Mouse (Mus musculus) retina, postnatal 7 days (tissue): ENCODE data around the gene Cbx6.

Source experiments
- DNase-seq: peaks from one replicate; pipeline ENCODE4 v3.0.0-alpha.2; 2012; ENCODE audit warnings: low read depth, low spot score

Gene Cbx6

GRCm38 (mm10) chr15:79803533-79804351 is 30.7 kb downstream of the Cbx6 start:
- DNase-seq = peak; percentile 25

DNA sequence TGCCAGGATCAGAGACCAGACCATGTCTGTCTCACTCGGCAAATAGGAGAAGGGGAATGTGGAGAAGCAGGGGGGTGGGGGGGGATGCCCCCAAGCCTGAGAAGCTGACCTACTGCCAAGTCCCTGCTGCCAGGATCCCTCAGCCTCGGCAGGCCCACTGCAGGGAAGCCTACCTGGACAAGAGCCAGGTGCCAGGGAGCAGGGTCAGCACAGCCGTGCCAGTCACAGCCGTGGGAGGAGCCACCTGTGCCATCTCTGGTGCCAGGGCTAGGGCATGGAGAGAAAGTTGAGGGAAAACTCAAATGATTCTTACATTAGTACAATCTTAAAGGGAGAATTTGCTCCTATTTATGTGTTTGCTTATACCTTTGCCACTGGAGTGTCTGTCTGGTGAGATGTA is 32.2 kb downstream of the Cbx6 start:
- DNase-seq = no peak

DNA sequence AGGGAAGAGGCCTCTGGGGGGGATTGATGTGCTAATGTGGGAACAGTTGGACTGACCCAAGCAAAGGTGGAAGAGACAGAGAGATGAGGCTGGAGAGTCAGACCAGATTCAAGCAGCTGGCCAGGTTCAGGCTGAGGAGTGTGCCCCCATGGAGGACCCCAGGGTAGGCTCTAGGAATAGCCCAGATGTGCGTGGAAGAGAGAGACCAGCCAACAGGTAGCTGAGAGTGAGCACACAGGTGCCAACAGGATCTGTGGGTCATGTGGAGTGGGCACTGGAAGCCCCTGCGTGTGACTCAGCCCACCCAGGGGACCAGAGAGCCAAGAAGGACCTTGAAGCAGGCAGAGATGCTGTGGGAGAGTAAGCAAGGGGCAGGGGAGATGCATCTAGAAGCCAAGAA is 32.8 kb downstream of the Cbx6 start:
- DNase-seq = no peak

- DNase-seq = no peak
Observed at GRCm38 (mm10) chr15:79800701-79801100, 33.8 kb downstream of the Cbx6 start.

GRCm38 (mm10) chr15:79798591-79798990 is 35.9 kb downstream of the Cbx6 start:
- DNase-seq = no peak

GRCm38 (mm10) chr15:79797680-79798079 is 36.8 kb downstream of the Cbx6 start:
- DNase-seq = no peak

DNA sequence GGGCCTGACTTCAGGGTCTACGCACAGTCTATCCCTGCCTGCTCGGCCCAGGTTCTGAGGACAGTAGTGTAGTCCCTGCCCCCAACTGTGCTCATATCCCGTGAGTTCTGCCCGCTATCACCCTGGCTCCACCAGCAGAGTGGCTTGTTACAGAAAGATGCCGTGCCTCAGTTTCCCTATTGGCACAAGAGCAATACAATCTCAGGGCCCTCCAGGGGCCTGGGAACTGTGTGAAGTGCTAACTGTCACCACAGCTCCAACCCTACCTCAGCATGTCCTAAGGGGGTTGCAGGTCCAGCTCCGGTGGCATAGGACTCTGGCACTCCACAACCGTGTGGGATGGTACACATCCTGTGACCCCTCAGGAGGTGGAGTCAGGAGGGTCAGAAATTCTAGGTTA is 37.4 kb downstream of the Cbx6 start:
- DNase-seq = no peak

DNA sequence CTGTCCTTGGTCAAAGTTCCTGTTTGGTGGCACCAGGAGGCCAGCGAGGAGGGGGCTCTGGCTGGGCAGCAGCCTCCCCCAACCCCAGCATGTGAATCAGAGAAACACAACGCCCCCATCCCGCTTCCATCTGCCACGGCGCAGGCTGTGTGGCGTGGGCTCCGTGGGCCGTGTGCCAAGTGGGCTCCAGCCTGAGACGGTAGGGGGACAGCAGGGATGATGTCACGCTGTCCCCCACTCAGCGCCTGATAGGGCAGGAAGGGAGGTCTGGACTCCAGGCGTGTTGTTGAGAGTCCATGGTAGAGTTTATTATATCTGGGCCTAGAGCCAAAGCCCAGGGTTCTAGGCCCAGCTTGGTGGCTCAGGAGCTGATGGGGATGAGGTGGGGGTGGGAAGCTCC is 38.2 kb downstream of the Cbx6 start:
- DNase-seq = no peak

GRCm38 (mm10) chr15:79794173-79794572 is 40.3 kb downstream of the Cbx6 start:
- DNase-seq = no peak

GRCm38 (mm10) chr15:79793076-79793475 is 41.4 kb downstream of the Cbx6 start:
- DNase-seq = no peak

DNA sequence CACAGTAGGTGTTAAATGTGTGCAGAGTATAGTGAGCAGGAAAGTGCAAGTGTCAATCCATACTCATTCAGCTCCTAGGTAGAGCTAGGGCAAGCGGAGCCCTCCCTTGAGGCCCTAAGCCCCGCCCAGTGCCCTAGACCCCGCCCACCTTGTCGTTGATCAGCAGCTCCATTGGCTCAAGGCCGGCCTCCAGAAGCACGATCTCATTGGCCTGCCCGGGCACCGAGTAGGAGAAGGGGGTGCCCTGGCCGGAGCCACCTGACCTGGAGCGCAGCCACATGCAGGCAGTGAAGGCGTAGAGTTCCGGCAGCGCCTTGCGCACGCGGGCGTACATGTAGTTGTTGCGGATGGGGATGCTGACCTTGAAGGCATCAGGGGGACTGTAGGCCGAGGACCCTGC is 42.0 kb downstream of the Cbx6 start:
- peak; percentile 59 for DNase-seq

GRCm38 (mm10) chr15:79791502-79791901 is 43.0 kb downstream of the Cbx6 start:
- DNase-seq = no peak

- DNase-seq = no peak
Observed at GRCm38 (mm10) chr15:79790905-79791304, 43.6 kb downstream of the Cbx6 start.

- DNase-seq = no peak
Observed at GRCm38 (mm10) chr15:79790111-79790510, 44.4 kb downstream of the Cbx6 start.

GRCm38 (mm10) chr15:79787815-79788214 is 46.7 kb downstream of the Cbx6 start:
- DNase-seq = no peak

DNA sequence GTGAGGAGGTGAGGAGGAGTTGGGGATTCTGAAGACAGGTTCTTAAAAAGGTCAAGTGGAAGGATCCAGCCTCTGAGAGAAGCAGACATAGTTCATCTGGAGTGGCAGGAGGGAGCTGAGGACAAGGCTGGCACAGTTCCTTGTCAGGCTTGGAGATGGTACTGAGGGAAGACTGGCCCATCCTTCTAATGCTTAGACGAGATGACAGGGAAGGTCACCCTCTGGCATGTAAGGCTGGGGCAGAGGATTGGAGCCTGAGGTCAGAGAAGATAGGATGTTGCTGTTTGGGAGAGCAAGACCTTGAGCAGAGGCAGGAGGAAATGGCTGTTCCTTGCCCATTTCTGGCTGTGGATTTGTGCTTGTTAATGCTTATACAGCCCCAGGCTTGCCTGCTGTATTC is 49.4 kb downstream of the Cbx6 start:
- DNase-seq = no peak

GRCm38 (mm10) chr15:79777749-79778148 is 56.7 kb downstream of the Cbx6 start, which contains the start of gene Dnal4:
Gene Dnal4 (minus strand): TSS chr15:79777849.
- no peak for DNase-seq

GRCm38 (mm10) chr15:79775662-79776061 is 58.8 kb downstream of the Cbx6 start:
- no peak for DNase-seq

DNA sequence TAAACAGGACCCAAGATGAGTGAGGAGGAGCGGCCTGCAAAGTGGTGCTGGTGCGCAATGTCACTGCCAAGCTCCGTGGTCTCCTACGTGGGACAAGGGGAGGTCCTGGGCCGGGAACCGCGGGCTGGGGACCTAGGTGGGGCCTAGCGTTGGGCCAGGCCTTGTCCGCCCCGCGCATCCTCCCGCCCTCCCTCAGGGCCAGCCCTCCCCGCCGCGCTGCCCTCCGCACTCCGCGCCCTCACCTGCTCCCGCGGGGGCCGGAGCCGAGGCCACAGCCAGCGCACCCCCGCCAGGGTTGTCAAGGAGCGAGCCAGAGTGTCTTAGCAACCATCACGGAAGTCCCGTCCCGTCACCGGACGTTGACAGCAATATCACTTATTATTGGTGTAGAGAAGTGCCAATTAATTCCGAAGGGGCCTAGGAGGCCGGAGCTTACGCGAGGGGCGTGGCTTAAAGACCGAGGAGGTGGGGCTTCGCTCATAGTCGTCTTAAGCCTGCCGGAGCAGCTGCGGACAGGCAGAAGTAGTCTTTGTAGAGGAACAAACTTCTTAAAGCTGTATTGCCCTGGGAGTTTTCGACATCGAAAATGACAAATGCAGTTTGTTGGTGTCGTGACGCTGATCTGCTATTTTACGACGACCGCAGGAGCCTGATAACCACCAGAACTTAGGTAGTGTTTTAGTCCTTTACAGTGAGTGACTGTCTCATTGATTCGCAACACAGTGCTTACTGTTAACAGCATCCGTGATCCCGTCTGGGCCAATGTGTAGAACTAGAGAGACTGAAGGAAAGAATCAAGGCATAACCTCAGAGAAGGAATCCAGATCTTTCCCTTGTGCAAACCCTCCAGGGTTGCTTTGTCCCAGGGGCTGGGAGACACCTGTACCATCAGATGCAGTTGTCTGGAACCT is 60.1 kb downstream of the Cbx6 start:
- DNase-seq = peak; percentile 96
